Mouse (Mus musculus) limb, embryonic 13.5 days (tissue): ENCODE measurements at regions not wholly inside any gene's neighbourhood (a gene's known extent, or its start where the extent isn't known, plus 50 kb on each side); places are given as distances from the start of the nearest gene placed in this dataset.

Experiments
- ATAC-seq: fragments of 200-750 bp; cut with Nextera tagmentation; 2 replicates; pipeline ENCODE4 v1.8.0; 2017; ENCODE audit warnings: low read depth, moderate number of reproducible peaks, moderate TSS enrichment; ENCODE audit not compliant: low FRiP score
- H3K27ac ChIP-seq: fragments of 300-500 bp; sonication (generic); 2 replicates; pipeline ENCODE4 v1.5.1; 2015; ENCODE audit warnings: inconsistent platforms, mild to moderate bottlenecking, moderate library complexity
- H3K27me3 ChIP-seq: fragments of 300-500 bp; sonication (generic); 2 replicates; pipeline ENCODE4 v1.6.1; 2015; ENCODE audit warnings: mild to moderate bottlenecking, inconsistent platforms
- H3K36me3 ChIP-seq: fragments of 300-500 bp; sonication (generic); 2 replicates; pipeline ENCODE4 v1.6.1; 2015; ENCODE audit warnings: inconsistent platforms, mild to moderate bottlenecking, moderate library complexity
- H3K4me1 ChIP-seq: fragments of 300-500 bp; sonication (generic); 2 replicates; pipeline ENCODE4 v1.6.1; 2015; ENCODE audit warnings: inconsistent platforms
- H3K4me2 ChIP-seq: fragments of 300-500 bp; sonication (generic); replicated peaks from 2 replicates; pipeline ENCODE4 v1.6.1; 2015; ENCODE audit warnings: inconsistent platforms, mild to moderate bottlenecking, moderate library complexity
- H3K4me3 ChIP-seq: fragments of 300-500 bp; sonication (generic); 2 replicates; pipeline ENCODE4 v1.5.1; 2015; ENCODE audit warnings: moderate library complexity, mild to moderate bottlenecking, inconsistent platforms
- H3K9ac ChIP-seq: fragments of 300-500 bp; sonication (generic); 2 replicates; pipeline ENCODE4 v1.6.1; 2015; ENCODE audit warnings: mild to moderate bottlenecking, inconsistent platforms
- H3K9me3 ChIP-seq: fragments of 300-500 bp; sonication (generic); 2 replicates; pipeline ENCODE4 v1.6.1; 2016; ENCODE audit warnings: inconsistent platforms
- WGBS: fragments of 180-500 bp; shearing (Covaris S2); methylation state at CpG from one replicate; pipeline ENCODE4 v1.1.7; 2015; 5-methylcytosine and 5-hydroxymethylcytosine counted together

- Histone ChIP-seq H3K9ac (no peak overlapping the region), H3K27me3 (no peaks in the 10 kb centered on the region), H3K27ac (no peak overlapping the region), H3K4me2 (no peak overlapping the region), H3K4me1 (no peaks in the 10 kb centered on the region), H3K4me3 (no peak overlapping the region), H3K36me3 (no peaks in the 10 kb centered on the region), H3K9me3 (no peaks in the 10 kb centered on the region)
- ATAC-seq, result no peak
- WGBS, result 92% methylated on average over 2 of the region's 2 CpGs
Observed at GRCm38 (mm10) chr8:90115436-90115835, 232.7 kb downstream of the Tox3 start.

GRCm38 (mm10) chr8:90100509-90100908, 247.6 kb downstream of the Tox3 start:
- Histone ChIP-seq H3K9ac (no peak overlapping the region), H3K27ac (no peak overlapping the region), H3K9me3 (no peaks in the 10 kb centered on the region), H3K4me2 (no peak overlapping the region), H3K4me3 (no peak overlapping the region), H3K27me3 (no peaks in the 10 kb centered on the region), H3K4me1 (no peaks in the 10 kb centered on the region), H3K36me3 (no peaks in the 10 kb centered on the region)
- ATAC-seq, result no peak
- WGBS, result 91% methylated on average over 6 of the region's 6 CpGs

- Histone ChIP-seq H3K9ac (no peak overlapping the region), H3K36me3 (no peaks in the 10 kb centered on the region), H3K4me3 (no peak overlapping the region), H3K4me2 (no peak overlapping the region), H3K27me3 (no peaks in the 10 kb centered on the region), H3K27ac (no peak overlapping the region), H3K9me3 (no peaks in the 10 kb centered on the region; the same call in 1 of the 2 replicates), H3K4me1 (0 out of 2 replicates have a peak, but pooled peaks cover 3% of the 10 kb centered on the region)
- 86% methylated on average over 5 of the region's 5 CpGs for WGBS
- ATAC-seq, result no peak
Observed at GRCm38 (mm10) chr8:90082630-90083029, 265.5 kb downstream of the Tox3 start.

- no peak for ATAC-seq
- Histone ChIP-seq H3K27me3 (no peaks in the 10 kb centered on the region), H3K27ac (no peak overlapping the region)
Observed at GRCm38 (mm10) chr8:90076381-90076780, 271.8 kb downstream of the Tox3 start.

GRCm38 (mm10) chr8:90075796-90076195, 272.3 kb downstream of the Tox3 start:
- Histone ChIP-seq H3K27me3 (no peaks in the 10 kb centered on the region), H3K36me3 (no peaks in the 10 kb centered on the region), H3K9me3 (no peaks in the 10 kb centered on the region), H3K4me1 (peaks cover 17% of the 10 kb centered on the region), H3K27ac (no peak overlapping the region), H3K4me3 (no peak overlapping the region), H3K9ac (no peak overlapping the region), H3K4me2 (no peak overlapping the region)
- 65% methylated on average over 5 of the region's 5 CpGs for WGBS
- ATAC-seq, result no peak

More at GRCm38 (mm10) chr8:90076381-90076780, 271.8 kb downstream of the Tox3 start:
- Histone ChIP-seq H3K9me3 (no peaks in the 10 kb centered on the region), H3K4me3 (no peak overlapping the region), H3K36me3 (no peaks in the 10 kb centered on the region), H3K4me1 (peaks cover 17% of the 10 kb centered on the region), H3K9ac (no peak overlapping the region), H3K4me2 (no peak overlapping the region)

GRCm38 (mm10) chr8:90070006-90070405, 278.1 kb downstream of the Tox3 start:
- no peak overlapping the region for H3K4me2 ChIP-seq
- 32% methylated on average over 5 of the region's 5 CpGs for WGBS
- no peak overlapping the region for H3K27ac ChIP-seq
- no peaks in the 10 kb centered on the region for H3K9me3 ChIP-seq
- no peak overlapping the region for H3K9ac ChIP-seq
- H3K27me3 ChIP-seq, result 0 out of 2 replicates have a peak, but pooled peaks cover 5% of the 10 kb centered on the region
- no peak for ATAC-seq
- H3K4me1 ChIP-seq, result peaks cover 20% of the 10 kb centered on the region
- H3K4me3 ChIP-seq, result no peak overlapping the region
- H3K36me3 ChIP-seq, result no peaks in the 10 kb centered on the region

GRCm38 (mm10) chr8:90069411-90069993, 278.6 kb downstream of the Tox3 start:
- Histone ChIP-seq H3K4me1 (peaks cover 24% of the 10 kb centered on the region), H3K36me3 (no peaks in the 10 kb centered on the region), H3K27me3 (0 out of 2 replicates have a peak, but pooled peaks cover 5% of the 10 kb centered on the region), H3K9me3 (no peaks in the 10 kb centered on the region), H3K27ac (no peak overlapping the region), H3K9ac (no peak overlapping the region), H3K4me3 (no peak overlapping the region), H3K4me2 (peak overlapping the region; percentile 28)
- 20% methylated on average over 10 of the region's 10 CpGs for WGBS
- no peak for ATAC-seq

GRCm38 (mm10) chr8:90068441-90068840, 279.7 kb downstream of the Tox3 start:
- no peaks in the 10 kb centered on the region for H3K36me3 ChIP-seq
- no peak for ATAC-seq
- H3K9ac ChIP-seq, result no peak overlapping the region
- H3K4me3 ChIP-seq, result no peak overlapping the region
- no peak overlapping the region for H3K4me2 ChIP-seq
- no peaks in the 10 kb centered on the region for H3K9me3 ChIP-seq
- no peak overlapping the region for H3K27ac ChIP-seq
- 83% methylated on average over 4 of the region's 4 CpGs for WGBS
- H3K27me3 ChIP-seq, result 0 out of 2 replicates have a peak, but pooled peaks cover 5% of the 10 kb centered on the region
- peaks cover 24% of the 10 kb centered on the region for H3K4me1 ChIP-seq

- H3K4me2 ChIP-seq, result no peak overlapping the region
- no peak overlapping the region for H3K4me3 ChIP-seq
- ATAC-seq, result no peak
- H3K27ac ChIP-seq, result no peak overlapping the region
- peaks cover 4% of the 10 kb centered on the region; the same call in 1 of the 2 replicates for H3K9me3 ChIP-seq
- 61% methylated on average over 6 of the region's 6 CpGs for WGBS
- 0 out of 2 replicates have a peak, but pooled peaks cover 5% of the 10 kb centered on the region for H3K27me3 ChIP-seq
- peaks cover 12% of the 10 kb centered on the region for H3K4me1 ChIP-seq
- H3K36me3 ChIP-seq, result no peaks in the 10 kb centered on the region
- no peak overlapping the region for H3K9ac ChIP-seq
Observed at GRCm38 (mm10) chr8:90064381-90064780, 283.8 kb downstream of the Tox3 start.

GRCm38 (mm10) chr8:90063291-90063690, 284.9 kb downstream of the Tox3 start:
- 100% methylated on average over 1 of the region's 1 CpGs for WGBS
- 0 out of 2 replicates have a peak, but pooled peaks cover 5% of the 10 kb centered on the region for H3K27me3 ChIP-seq
- H3K4me2 ChIP-seq, result no peak overlapping the region
- H3K9me3 ChIP-seq, result peaks cover 4% of the 10 kb centered on the region; the same call in 1 of the 2 replicates
- peaks cover 12% of the 10 kb centered on the region; the same call in 1 of the 2 replicates for H3K4me1 ChIP-seq
- no peak for ATAC-seq
- no peak overlapping the region for H3K4me3 ChIP-seq
- no peak overlapping the region for H3K9ac ChIP-seq
- H3K36me3 ChIP-seq, result no peaks in the 10 kb centered on the region
- no peak overlapping the region for H3K27ac ChIP-seq

- no peak overlapping the region for H3K4me2 ChIP-seq
- H3K4me1 ChIP-seq, result peaks cover 5% of the 10 kb centered on the region; the same call in 1 of the 2 replicates
- peaks cover 4% of the 10 kb centered on the region; the same call in 1 of the 2 replicates for H3K9me3 ChIP-seq
- H3K4me3 ChIP-seq, result no peak overlapping the region
- no peaks in the 10 kb centered on the region for H3K36me3 ChIP-seq
- H3K9ac ChIP-seq, result no peak overlapping the region
- H3K27me3 ChIP-seq, result no peaks in the 10 kb centered on the region
- no peak overlapping the region for H3K27ac ChIP-seq
- ATAC-seq, result no peak
- WGBS, result 82% methylated on average over 9 of the region's 9 CpGs
Observed at GRCm38 (mm10) chr8:90058631-90059166, 289.4 kb downstream of the Tox3 start.

- no peak for ATAC-seq
- WGBS, result 86% methylated on average over 1 of the region's 1 CpGs
- no peaks in the 10 kb centered on the region for H3K36me3 ChIP-seq
- peaks cover 5% of the 10 kb centered on the region; the same call in 1 of the 2 replicates for H3K4me1 ChIP-seq
- H3K4me2 ChIP-seq, result no peak overlapping the region
- H3K4me3 ChIP-seq, result no peak overlapping the region
- no peak overlapping the region for H3K9ac ChIP-seq
- H3K27ac ChIP-seq, result no peak overlapping the region
- H3K27me3 ChIP-seq, result no peaks in the 10 kb centered on the region
- no peaks in the 10 kb centered on the region for H3K9me3 ChIP-seq
Observed at GRCm38 (mm10) chr8:90056331-90056730, 291.8 kb downstream of the Tox3 start.

GRCm38 (mm10) chr8:90046779-90047178, 301.4 kb downstream of the Tox3 start:
- H3K9ac ChIP-seq, result no peak overlapping the region
- H3K27me3 ChIP-seq, result no peaks in the 10 kb centered on the region
- 73% methylated on average over 9 of the region's 9 CpGs for WGBS

More at GRCm38 (mm10) chr8:90046779-90047178, 301.4 kb downstream of the Tox3 start:
- Histone ChIP-seq H3K9me3 (no peaks in the 10 kb centered on the region), H3K36me3 (no peaks in the 10 kb centered on the region), H3K4me1 (peaks cover 2% of the 10 kb centered on the region), H3K4me2 (no peak overlapping the region), H3K4me3 (no peak overlapping the region), H3K27ac (no peak overlapping the region)
- ATAC-seq, result no peak
